Mouse (Mus musculus) adrenal gland, adult 8-10 months (tissue): Measurements from ENCODE around the gene St6gal1. TPM values are rescaled to one million over a fixed set of nuclear protein-coding genes. Genes with fewer than 3 reads are reported as not detected.

Experiments
- DNase-seq: peaks from one replicate; pipeline ENCODE4 v3.0.0; 2022
- total RNA-seq, 4 experiments: library from RNA; stranded (reverse); gene quantifications; 2 replicates each; pipeline ENCODE4 v1.2.4; 2022

The St6gal1 gene
- total RNA-seq, 4 experiments from 2014 or later, result 36.7 to 55.6 (median 44.3) TPM

GRCm38 (mm10) chr16:23305830-23306623, 81.5 kb downstream of the St6gal1 start:
- no peak for DNase-seq

DNA sequence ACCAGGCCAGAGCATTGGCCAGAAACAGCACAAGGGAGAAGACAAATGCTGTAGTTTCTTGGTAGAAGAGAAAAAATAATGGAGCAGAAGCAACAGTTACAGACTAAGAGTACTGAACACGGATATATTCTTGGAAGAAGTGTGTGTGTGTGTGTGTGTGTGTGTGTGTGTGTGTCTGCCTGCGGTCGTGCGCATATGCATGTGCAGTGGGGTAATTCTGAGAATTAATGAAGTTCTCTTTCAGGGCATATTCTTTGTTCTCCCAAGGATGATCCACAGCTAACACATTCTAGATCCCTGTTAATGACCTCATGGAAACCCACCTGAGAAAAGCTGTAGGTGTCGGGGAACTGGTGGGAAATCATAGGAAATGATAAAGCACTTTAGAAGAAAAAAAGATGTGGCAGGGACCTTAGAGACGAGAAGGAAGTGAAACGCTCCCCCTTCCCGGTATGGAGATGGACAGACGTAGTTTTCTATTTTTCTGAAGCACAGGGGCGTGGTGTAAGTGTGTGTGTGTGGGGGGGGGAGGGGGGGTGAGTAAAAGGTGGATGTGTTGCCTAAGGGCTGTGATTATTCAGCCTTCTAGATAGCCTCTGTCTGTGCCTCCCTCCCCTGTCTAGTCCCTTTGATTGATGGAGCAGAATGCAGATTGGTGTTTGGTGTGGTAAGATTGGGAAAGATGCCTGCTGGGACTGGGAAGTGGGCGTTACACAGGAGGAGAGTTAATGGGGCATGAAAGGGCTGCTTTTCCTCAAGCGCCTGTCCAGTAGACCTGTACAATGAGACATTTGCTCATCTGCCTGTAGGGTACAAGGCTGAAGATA, 82.8 kb downstream of the St6gal1 start:
- DNase-seq, result no peak

GRCm38 (mm10) chr16:23308012-23308554, 83.5 kb downstream of the St6gal1 start:
- DNase-seq, result no peak

DNA sequence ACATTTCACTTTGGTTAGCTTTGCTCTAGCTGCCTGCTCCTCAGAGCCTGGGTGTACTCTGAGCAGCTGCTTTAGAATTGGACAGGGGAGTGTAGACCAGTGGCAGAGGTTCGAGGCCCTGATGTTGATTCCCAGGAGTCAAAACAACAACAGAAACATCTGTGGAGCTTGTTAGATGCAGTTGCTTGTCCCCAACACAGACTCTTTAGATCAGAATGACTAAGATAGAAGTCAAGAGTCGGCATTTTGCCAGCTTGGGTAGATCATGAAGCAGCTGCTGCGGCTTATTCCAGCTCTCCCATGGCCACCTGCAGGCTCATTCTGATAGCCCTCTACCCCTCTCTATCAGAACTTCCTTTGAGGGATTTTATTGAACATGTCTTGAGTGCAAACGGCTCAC, 84.5 kb downstream of the St6gal1 start:
- DNase-seq, result no peak

- no peak for DNase-seq
Observed at GRCm38 (mm10) chr16:23312604-23313003, 88.1 kb downstream of the St6gal1 start.

DNA sequence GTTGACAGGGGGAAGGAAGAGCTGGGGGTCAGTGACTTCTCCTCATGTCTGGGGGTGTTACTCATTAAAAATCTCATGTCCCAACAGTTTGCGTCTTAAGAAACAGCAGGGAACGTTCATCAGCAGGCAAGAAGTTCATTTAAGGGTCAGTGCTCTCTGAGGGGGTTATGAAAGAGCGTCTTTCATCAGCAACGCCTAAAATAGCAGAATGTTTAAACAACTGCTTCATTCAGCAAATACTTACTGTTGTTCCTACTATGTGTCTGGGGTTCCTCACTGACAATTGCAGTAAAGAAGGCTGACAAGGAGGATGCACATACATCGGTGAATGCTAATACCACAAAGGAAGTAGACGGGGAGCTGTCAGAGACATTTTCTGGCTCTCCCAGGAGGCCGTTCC, 90.2 kb downstream of the St6gal1 start:
- DNase-seq, result no peak

- no peak for DNase-seq
Observed at GRCm38 (mm10) chr16:23317411-23318047, 93.0 kb downstream of the St6gal1 start.

GRCm38 (mm10) chr16:23320025-23320424, 95.5 kb downstream of the St6gal1 start:
- DNase-seq, result no peak

- no peak for DNase-seq
Observed at GRCm38 (mm10) chr16:23320579-23320978, 96.0 kb downstream of the St6gal1 start.

GRCm38 (mm10) chr16:23322453-23322852, 97.9 kb downstream of the St6gal1 start:
- no peak for DNase-seq

DNA sequence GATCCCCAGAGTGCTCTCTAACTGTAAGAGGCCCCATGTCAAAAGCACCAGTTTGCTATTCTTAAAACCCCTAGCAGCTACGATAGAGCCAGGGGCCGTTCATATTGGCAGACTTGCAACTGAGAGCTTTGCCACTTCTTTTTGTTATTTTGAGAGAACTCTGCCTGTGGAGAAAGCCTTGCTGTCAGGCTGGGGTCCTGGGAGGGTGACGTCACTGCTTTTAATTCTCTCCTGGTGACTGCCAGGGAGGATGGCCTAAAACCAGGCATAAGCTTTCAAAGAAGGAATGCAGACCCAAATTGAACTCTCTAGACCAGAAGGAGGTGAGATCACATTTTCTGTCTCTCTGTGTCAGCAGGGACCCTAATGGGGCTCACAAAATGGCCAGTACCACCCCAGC, 99.4 kb downstream of the St6gal1 start:
- DNase-seq, result no peak

GRCm38 (mm10) chr16:23324867-23325650, 100.5 kb downstream of the St6gal1 start:
- no peak for DNase-seq

DNA sequence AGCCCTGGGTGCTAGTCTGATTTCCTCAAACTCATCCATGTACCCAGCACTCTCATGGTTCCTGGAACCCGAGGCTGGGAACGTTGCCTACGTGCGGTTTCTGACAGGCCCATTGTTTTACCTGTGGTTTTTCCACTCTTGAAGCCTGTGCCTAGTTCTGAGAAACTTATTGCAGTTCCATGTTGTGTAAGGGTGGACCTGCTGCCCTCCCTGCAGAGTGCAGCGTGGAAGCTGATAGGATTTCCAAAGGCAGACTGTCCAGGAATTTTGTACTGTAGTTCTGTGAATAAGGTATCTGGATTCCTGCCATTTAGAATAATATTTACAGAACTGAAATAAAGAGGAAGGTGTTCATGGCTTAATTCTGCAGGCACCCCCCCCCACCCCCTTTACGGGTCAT, 102.1 kb downstream of the St6gal1 start:
- DNase-seq, result no peak

- DNase-seq, result no peak
Observed at GRCm38 (mm10) chr16:23327266-23327665, 102.7 kb downstream of the St6gal1 start.

- no peak for DNase-seq
Observed at GRCm38 (mm10) chr16:23328201-23328600, 103.7 kb downstream of the St6gal1 start.

GRCm38 (mm10) chr16:23332136-23332535, 107.6 kb downstream of the St6gal1 start:
- DNase-seq, result no peak

- no peak for DNase-seq
Observed at GRCm38 (mm10) chr16:23332686-23333085, 108.1 kb downstream of the St6gal1 start.

DNA sequence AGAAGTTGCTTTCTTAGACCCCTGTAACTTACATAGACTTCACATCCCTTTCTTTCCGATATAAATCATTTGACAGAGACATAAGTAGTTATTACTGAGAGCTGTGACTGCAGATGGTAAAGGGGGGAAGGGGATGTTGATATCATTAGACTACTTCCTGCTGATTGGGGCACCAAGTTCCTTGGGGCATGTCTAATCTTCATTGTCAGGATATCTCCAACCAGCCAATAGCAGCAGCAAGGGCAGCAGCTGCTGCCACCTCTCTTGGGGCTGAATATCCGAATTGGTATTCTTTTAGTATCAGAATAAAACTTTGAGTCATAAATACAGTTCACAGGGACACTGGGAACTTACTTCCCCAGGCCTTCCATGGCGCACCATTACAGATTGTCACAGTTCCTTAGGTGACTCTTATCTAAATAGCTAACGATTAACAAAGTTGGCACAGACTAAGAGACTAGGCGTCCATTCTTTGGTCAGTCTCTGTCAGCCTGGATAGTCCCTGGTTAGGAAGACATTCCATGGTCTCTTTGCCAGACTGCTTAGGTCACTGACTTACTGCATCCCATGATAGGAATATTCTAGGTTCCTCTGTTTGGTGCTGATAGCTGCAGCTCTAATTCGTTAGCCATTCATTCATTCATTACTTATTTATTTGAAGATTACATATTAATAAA, 109.5 kb downstream of the St6gal1 start:
- DNase-seq, result no peak

DNA sequence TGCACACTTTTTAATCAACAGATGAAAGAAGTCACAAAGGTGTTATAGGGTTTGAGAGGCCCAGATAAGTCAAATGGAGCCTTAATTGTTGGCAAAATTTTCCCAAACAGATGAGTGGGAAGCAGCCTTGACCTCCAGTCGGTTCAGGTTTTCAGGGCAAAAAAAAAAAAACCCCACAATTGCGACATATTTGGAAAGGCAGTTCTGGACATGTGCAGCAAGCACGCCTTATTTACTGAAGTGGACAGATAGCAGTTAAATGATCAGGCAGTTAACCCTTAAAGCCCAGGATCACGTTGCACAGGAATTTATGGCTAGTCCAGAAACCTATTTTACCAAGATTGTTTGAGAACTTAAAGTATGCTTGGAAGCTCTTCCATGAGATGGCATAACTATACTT, 112.8 kb downstream of the St6gal1 start:
- DNase-seq, result no peak

GRCm38 (mm10) chr16:23341254-23341653, 116.7 kb downstream of the St6gal1 start:
- DNase-seq, result no peak

- DNase-seq, result no peak
Observed at GRCm38 (mm10) chr16:23350802-23351201, 126.3 kb downstream of the St6gal1 start.
